Mouse (Mus musculus) cortical plate, adult 2 months (tissue): ENCODE results near the gene Kifc1. TPM values are rescaled to one million over a fixed set of nuclear protein-coding genes. Genes with fewer than 3 reads are reported as not detected.
"Not testable (repeated sequence)": the region's sequence is repeated elsewhere in the genome, so short reads cannot be mapped to it uniquely, and the experiment has no call there.

ENCODE experiments used
- H3K27ac ChIP-seq: fragments of 200-500 bp; 2 replicates; pipeline ENCODE4 v1.5.1; 2012; ENCODE audit warnings: low read length, control low read depth, inconsistent platforms; ENCODE audit not compliant: insufficient read depth
- H3K4me1 ChIP-seq: fragments of 200-500 bp; 2 replicates; pipeline ENCODE4 v1.6.1; 2011; ENCODE audit warnings: low read length; ENCODE audit not compliant: control insufficient read depth, insufficient read depth
- H3K4me3 ChIP-seq: fragments of 200-500 bp; 2 replicates; pipeline ENCODE4 v1.5.1; 2011; ENCODE audit warnings: mild to moderate bottlenecking, low read length, control low read depth; ENCODE audit not compliant: insufficient read depth
- CTCF ChIP-seq: fragments of 200-500 bp; IDR thresholded peaks from 2 replicates; pipeline ENCODE4 v1.5.1; 2011; ENCODE audit warnings: mild to moderate bottlenecking, control low read depth, low read length; ENCODE audit not compliant: insufficient read depth; ENCODE audit errors: extremely low read depth
- POLR2A ChIP-seq: fragments of 200-500 bp; IDR thresholded peaks from 2 replicates; pipeline ENCODE4 v1.6.1; 2011; ENCODE audit warnings: mild to moderate bottlenecking, low read length, control low read depth; ENCODE audit not compliant: insufficient read depth; ENCODE audit errors: extremely low read depth
- polyA plus RNA-seq: library from polyadenylated mRNA; depleted of rRNA; stranded (reverse); fragments of >200 nt; gene quantifications from 2 replicates; pipeline ENCODE4 v1.2.3, GENCODE M21; 2012

The Kifc1 gene
- polyA plus RNA-seq, 1 experiment: 2.3 TPM

DNA sequence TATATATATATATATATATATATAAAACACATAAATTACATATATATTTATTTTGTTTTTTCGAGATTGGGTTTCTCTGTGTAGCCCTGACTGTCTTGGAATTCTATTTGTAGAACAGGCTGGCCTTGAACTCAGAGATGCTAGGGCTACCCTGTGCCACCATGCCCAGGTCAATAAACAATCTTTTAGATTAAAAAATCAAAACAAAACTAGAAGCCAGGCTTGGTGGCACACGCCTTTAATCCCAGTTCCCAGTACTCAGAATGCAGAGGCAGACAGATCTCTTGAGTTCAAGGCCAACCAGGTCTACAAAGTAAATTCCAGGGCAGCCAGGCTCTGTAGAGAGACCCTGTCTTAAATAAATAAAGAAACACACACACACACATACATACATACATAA is 896 bp upstream of the Kifc1 start:
- no peak overlapping the region for H3K27ac ChIP-seq
- H3K4me3 ChIP-seq: no peak overlapping the region
- no peaks in the 10 kb centered on the region for H3K4me1 ChIP-seq
- TF ChIP-seq POLR2A (no peak), CTCF (no peak)

- not testable (repeated sequence) for H3K27ac ChIP-seq, H3K4me1 ChIP-seq
Measured at GRCm38 (mm10) chr17:33889941-33890532, 424 bp downstream of the Kifc1 start.

DNA sequence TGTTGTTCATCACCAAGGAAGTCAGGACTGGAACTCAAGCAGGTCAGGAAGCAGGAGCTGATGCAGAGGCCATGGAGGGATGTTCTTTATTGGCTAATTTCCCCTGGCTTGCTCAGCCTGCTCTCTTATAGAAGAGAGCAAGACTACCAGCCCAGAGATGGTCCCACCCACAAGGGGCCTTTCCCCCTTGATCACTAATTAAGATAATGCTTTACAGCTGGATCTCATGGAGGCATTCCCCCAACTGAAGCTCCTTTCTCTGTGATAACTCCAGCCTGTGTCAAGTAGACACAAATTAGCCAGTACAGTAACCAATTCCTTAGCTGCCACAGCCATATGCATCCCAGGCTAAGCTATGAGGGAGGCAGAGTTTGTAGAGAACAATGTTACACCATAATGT is 2.2 kb downstream of the Kifc1 start:
- not testable (repeated sequence) for H3K27ac ChIP-seq, H3K4me1 ChIP-seq, H3K4me3 ChIP-seq

More at GRCm38 (mm10) chr17:33889941-33890532, 424 bp downstream of the Kifc1 start:
- peak overlapping the region; percentile 41 for H3K4me3 ChIP-seq

DNA sequence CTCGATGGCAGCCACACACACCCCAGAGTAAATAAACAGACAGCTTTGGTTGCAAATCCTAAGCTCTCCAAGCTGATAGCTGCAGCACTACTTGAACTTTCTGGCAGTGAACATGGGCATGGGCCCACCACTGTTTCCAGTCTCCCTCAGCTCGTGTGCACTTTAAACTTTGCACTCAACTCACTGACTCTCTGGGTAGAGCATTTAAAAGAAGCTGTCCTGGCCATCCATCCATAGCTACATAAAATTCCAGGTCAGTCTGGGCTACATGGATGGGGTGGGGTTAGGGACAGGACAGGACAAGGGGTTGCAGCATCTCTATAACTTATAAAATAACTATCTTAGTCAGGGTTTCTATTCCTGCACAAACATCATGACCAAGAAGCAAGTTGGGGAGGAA is 2.7 kb downstream of the Kifc1 start:
- not testable (repeated sequence) for H3K4me3 ChIP-seq, H3K27ac ChIP-seq, H3K4me1 ChIP-seq

DNA sequence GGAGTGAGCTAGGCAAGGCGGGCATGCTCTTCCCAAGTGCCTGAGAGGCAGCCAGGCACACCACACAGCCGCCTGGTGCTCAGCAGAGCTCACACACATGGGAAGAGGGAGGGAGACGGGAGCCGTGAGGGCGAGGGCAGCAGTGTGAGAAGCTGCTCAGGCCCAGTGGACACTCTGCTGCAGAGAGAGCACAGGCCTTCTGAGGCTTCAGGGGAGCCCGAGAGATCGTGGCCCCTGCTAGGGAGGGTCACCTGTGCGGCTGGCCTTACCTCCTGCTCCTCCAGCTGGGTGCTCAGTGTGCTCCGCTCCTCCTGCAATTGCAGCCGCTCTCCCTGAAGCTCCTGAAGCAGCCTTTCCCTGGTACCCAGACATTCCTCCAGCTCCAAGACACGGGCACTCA is 6.1 kb downstream of the Kifc1 start:
- H3K4me1 ChIP-seq, H3K27ac ChIP-seq, H3K4me3 ChIP-seq: not testable (repeated sequence)

DNA sequence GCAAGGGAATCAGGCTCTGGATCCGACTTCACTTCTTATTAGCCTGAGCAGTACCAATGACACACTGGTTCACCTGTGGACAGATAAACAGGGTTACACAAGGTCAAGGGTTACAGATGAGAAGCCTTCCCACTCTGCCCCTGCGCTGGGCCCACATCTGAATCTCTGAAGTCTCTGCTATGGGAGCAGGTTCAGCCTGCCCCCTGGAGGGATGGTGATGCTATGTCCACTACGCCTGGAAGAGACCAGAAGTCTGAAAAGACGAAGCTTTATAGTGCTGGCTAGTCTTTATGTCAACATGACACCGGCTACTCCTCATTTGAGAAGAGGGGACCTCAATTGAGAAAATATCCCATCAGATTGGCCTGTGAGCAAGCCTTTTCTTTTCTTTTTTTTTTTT is 14.7 kb downstream of the Kifc1 start:
- not testable (repeated sequence) for H3K4me1 ChIP-seq, H3K4me3 ChIP-seq, H3K27ac ChIP-seq
- TF ChIP-seq CTCF: 0 out of 2 replicates have a peak, but pooled peaks have one; percentile 14

DNA sequence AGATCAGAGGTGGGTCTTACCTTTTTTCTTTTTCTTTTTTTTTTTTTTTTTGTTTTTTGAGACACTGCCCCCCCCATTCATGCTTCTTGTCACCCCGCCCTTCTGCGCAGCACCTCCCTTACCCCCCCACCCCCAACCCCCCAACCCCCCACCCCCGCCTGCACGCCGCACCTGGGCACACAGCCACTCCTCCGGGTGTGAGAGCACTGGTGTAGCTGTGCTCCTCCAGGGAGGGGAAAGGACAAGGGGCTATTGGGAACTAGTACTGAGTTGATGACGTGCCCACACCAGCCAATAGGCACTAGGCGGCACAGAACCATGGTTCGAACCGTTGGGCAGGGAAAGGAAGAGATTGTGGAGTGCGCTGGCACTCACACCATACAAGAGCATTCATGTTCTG is 16.1 kb downstream of the Kifc1 start:
- H3K4me1 ChIP-seq: no peaks in the 10 kb centered on the region
- TF ChIP-seq CTCF (no peak), POLR2A (no peak)

DNA sequence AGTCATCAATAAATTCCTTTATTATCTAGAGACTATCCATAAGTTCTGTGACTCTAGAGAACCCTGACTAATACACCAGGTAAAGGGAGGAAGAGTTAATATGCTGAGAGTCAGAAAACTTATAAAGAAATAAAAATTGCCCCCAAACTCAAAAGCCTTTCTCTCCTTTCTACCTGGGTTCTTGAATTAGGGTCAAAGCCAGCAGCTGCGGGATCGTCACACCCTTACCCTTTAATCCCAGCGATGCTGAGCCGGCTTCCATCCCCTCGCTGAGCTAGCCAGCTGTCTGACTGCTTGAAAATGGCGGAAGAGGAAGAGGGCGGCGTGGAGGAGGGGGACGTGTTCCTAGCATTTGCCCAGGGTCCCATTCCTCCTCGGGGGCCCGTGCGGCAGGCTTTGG is 16.9 kb downstream of the Kifc1 start, which contains the start of gene Gm7029:
Gene Gm7029 (plus strand): TSS at position 301 of the 400 bp plus-strand sequence.
- not testable (repeated sequence) for H3K4me3 ChIP-seq

More for the DNA sequence above, 16.1 kb downstream of the Kifc1 start:
- Histone ChIP-seq H3K4me3 (no peak overlapping the region), H3K27ac (no peak overlapping the region)

DNA sequence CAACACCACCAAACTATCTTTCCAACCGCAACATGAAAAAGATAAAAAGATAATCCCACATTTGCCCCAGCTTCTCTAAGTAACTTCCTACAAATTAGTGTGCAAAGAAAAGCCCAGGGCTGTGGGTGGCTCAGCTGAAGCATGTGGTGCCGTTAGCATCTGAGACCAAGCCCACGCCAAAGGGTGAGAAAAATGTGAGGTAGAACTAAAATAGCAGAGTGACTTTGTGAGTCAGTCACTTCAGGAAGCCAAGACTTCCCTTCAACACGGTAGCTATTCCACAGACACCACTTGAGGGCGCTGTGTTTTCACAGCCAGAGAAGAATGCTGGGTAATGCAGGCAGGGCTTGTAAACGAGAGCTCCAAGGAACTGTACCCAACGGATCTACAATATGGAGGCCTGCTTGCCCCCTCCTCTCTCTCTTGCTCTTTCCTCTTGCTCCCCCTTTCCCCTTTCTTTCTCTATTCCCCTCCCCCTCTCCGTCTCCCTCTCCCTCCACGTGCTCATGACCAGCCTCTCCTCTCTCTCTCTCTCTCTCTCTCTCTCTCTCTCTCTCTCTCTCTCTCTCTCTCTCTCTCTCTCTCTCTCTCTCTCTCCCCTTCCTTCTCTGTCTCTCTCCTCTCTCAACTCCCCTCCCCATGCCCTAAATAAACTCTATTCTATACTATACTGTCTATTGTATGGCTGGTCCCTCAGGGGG is 25.0 kb downstream of the Kifc1 start:
- Histone ChIP-seq H3K4me3 (no peak overlapping the region), H3K4me1 (peaks cover 3% of the 10 kb centered on the region; the same call in 1 of the 2 replicates), H3K27ac (no peak overlapping the region)
- TF ChIP-seq POLR2A (no peak), CTCF (peak; percentile 72)

More for the DNA sequence above, 16.9 kb downstream of the Kifc1 start, which contains the start of gene Gm7029:
- not testable (repeated sequence) for H3K27ac ChIP-seq, H3K4me1 ChIP-seq

DNA sequence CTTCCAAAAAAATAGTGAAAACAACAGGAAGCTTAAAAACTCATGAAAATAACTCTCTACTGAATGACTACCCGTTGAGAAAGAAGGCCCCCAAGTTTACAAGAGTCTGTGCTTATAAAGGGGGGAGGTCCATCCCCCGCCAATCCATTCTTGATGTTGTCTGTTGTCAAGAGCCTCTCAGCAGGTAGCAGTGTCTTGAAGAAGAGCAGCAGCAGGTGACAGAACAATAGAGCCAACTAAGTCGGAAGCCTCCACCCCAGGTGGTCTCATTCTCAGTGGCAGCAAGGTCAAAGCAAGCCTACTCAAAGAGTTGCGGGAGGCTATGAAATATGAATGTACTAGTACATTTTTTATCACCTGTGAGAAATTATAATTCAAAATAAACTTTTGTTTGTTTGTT is 32.6 kb downstream of the Kifc1 start:
- TF ChIP-seq POLR2A (no peak), CTCF (no peak)

DNA sequence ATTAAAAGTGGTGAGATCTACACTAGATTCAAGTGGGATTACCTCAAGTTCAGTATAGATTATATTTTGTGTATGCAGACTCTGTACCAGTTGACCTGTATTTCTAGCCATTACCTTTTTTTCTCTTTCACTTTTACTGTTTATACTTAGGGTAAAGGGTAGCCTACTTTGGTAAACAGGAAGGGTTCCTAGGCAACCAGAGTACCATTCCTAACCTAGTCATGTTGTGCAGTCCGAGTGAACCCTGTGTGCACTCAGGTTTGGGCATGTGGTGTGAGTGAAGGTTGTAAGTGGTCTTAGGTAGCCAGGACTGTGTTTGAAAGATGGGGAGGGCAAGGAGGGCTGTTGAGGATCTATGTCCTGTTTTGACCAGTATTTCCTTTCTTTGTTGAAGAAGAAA is 39.1 kb downstream of the Kifc1 start:
- no peaks in the 10 kb centered on the region for H3K4me1 ChIP-seq
- H3K27ac ChIP-seq: no peak overlapping the region
- TF ChIP-seq POLR2A (no peak), CTCF (no peak)
- no peak overlapping the region for H3K4me3 ChIP-seq

More for the DNA sequence above, 32.6 kb downstream of the Kifc1 start:
- H3K27ac ChIP-seq: no peak overlapping the region
- no peak overlapping the region for H3K4me3 ChIP-seq
- no peaks in the 10 kb centered on the region for H3K4me1 ChIP-seq

- no peak overlapping the region for H3K27ac ChIP-seq
- no peak overlapping the region for H3K4me3 ChIP-seq
- TF ChIP-seq CTCF (no peak), POLR2A (no peak)
- H3K4me1 ChIP-seq: peaks cover 5% of the 10 kb centered on the region; the same call in 1 of the 2 replicates
Measured at GRCm38 (mm10) chr17:33848139-33848538, 42.3 kb downstream of the Kifc1 start.
